Mouse (Mus musculus) thymus, adult 2 months (tissue): ENCODE data around the gene Pon2.

Source experiments
- CTCF ChIP-seq: fragments of 200-500 bp; IDR thresholded peaks from 2 replicates; pipeline ENCODE4 v1.5.1; 2012; ENCODE audit warnings: mild to moderate bottlenecking, control low read depth, low read length, moderate library complexity, borderline replicate concordance; ENCODE audit not compliant: control insufficient read depth, poor library complexity, insufficient read depth; ENCODE audit errors: extremely low read depth
- POLR2A ChIP-seq: fragments of 200-500 bp; IDR thresholded peaks from 2 replicates; pipeline ENCODE4 v1.6.1; 2012; ENCODE audit warnings: mild to moderate bottlenecking, low read length, control low read depth, moderate library complexity; ENCODE audit not compliant: control insufficient read depth, poor library complexity, insufficient read depth; ENCODE audit errors: extremely low read depth

DNA sequence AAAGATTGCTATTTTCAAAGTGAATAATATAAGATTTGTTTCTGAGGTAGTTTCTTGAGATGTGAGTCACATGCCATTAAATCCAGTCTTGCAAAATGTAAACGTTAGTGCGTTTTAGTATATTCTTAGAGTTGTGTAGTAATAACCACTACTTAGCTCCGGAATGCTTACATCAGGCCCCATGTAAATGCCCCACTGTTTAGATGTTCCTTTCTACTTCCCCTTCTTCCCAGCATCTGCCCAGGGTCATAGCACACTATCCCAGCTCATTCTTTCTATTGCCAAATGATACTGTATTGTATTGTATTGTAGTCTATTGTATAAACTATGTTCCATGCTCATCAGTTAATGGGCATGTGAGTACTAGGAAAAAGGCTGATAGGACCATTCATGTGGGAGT is 59.5 kb downstream of the Pon2 start:
- TF ChIP-seq POLR2A = no peak
- TF ChIP-seq CTCF = no peak
